ENCODE assay signal across 8 mouse cellular contexts in genomic region chr7:136010013-136010412, GRCm38 (mm10).
DNase-seq lines count a peak whose midpoint lies in the region; ATAC-seq lines count a peak whose summit lies in the region.

No protein-coding gene starts in this region.

- peak; percentile 5 for DNase-seq in CD4-positive, CD25-positive, alpha-beta regulatory T cell, adult 2 months (ENCODE audit: low read depth, low spot score)
- peak; percentile 70 for DNase-seq in R1 (ENCODE audit: low read depth, low spot score)
- peak; percentile 29 to 33 for DNase-seq in cerebellum, postnatal 36 days
- DNase-seq in gastrocnemius, adult 8-10 months (ENCODE audit: low spot score in 2 of 2), result peak; percentile 44 to 48
- peak; percentile 84 to 88 for DNase-seq in layer of hippocampus, adult 8-10 months (ENCODE audit: low spot score in 2 of 2)
- peak; percentile 5 for DNase-seq in lung, postnatal 25 days (ENCODE audit: low spot score)
- DNase-seq in thymus, postnatal 14 days, result peak; percentile 80

- no peak for ATAC-seq in CD4-positive, CD25-positive, alpha-beta regulatory T cell, adult 4 months

Comparison
In these comparisons a context has a peak if more than half of its experiments do, and no peak if none do; other contexts are left out.
1. DNase-seq: peak in every context shown above with its lines; median percentile 86 in layer of hippocampus, adult 8-10 months; 80 in thymus, postnatal 14 days; 70 in R1; 46 in gastrocnemius, adult 8-10 months; 31 in cerebellum, postnatal 36 days; 5 in CD4-positive, CD25-positive, alpha-beta regulatory T cell, adult 2 months; 5 in lung, postnatal 25 days.